Mouse (Mus musculus) hindbrain, embryonic 11.5 days (tissue): ENCODE measurements at regions not wholly inside any gene's neighbourhood (a gene's known extent, or its start where the extent isn't known, plus 50 kb on each side); places are given as distances from the start of the nearest gene placed in this dataset.

Source experiments
- ATAC-seq: fragments of 200-750 bp; cut with Nextera tagmentation; 2 replicates; pipeline ENCODE4 v1.8.0; 2017; ENCODE audit warnings: mild to moderate bottlenecking, moderate TSS enrichment, moderate library complexity; ENCODE audit not compliant: low FRiP score
- DNase-seq: peaks from one replicate; pipeline ENCODE4 v3.0.0-alpha.2; 2015; ENCODE audit warnings: low spot score
- H3K27ac ChIP-seq: fragments of 300-500 bp; sonication (generic); 2 replicates; pipeline ENCODE4 v1.5.1; 2014; ENCODE audit warnings: mild to moderate bottlenecking, low read depth, low read length
- H3K27me3 ChIP-seq: fragments of 300-500 bp; sonication (generic); 2 replicates; pipeline ENCODE4 v1.6.1; 2014; ENCODE audit warnings: mild to moderate bottlenecking, low read length, moderate library complexity, mixed read lengths; ENCODE audit not compliant: control insufficient read depth, insufficient read depth
- H3K36me3 ChIP-seq: fragments of 300-500 bp; sonication (generic); 2 replicates; pipeline ENCODE4 v1.6.1; 2014; ENCODE audit warnings: mild to moderate bottlenecking, low read length, moderate library complexity, mixed read lengths; ENCODE audit not compliant: control insufficient read depth, insufficient read depth
- H3K4me1 ChIP-seq: fragments of 300-500 bp; sonication (generic); replicated peaks from 2 replicates; pipeline ENCODE4 v1.6.1; 2014; ENCODE audit warnings: low read length, mixed read lengths; ENCODE audit not compliant: control insufficient read depth, insufficient read depth
- H3K4me2 ChIP-seq: fragments of 300-500 bp; sonication (generic); replicated peaks from 2 replicates; pipeline ENCODE4 v1.6.1; 2014; ENCODE audit warnings: mild to moderate bottlenecking, low read depth, low read length
- H3K4me3 ChIP-seq: fragments of 300-500 bp; sonication (generic); 2 replicates; pipeline ENCODE4 v1.5.1; 2014; ENCODE audit warnings: low read depth, low read length
- H3K9ac ChIP-seq: fragments of 300-500 bp; sonication (generic); 2 replicates; pipeline ENCODE4 v1.6.1; 2014; ENCODE audit warnings: low read depth, low read length
- H3K9me3 ChIP-seq: fragments of 300-500 bp; sonication (generic); 2 replicates; pipeline ENCODE4 v1.6.1; 2016; ENCODE audit warnings: low read length; ENCODE audit not compliant: control insufficient read depth
- WGBS: fragments of 180-500 bp; shearing (Covaris S2); extraction: QIAGEN DNeasy Blood & Tissue Kit; methylation state at CpG from one replicate; pipeline ENCODE4 v1.1.7; 2014; 5-methylcytosine and 5-hydroxymethylcytosine counted together

- Histone ChIP-seq H3K9ac (no peak overlapping the region), H3K4me1 (no peaks in the 10 kb centered on the region), H3K27me3 (peaks cover 5% of the 10 kb centered on the region; the same call in 1 of the 2 replicates), H3K9me3 (no peaks in the 10 kb centered on the region), H3K27ac (no peak overlapping the region), H3K4me3 (no peak overlapping the region), H3K36me3 (no peaks in the 10 kb centered on the region), H3K4me2 (no peak overlapping the region)
- ATAC-seq: no peak
- 84% methylated on average over 6 of the region's 6 CpGs for WGBS
- DNase-seq: no peak
Observed at GRCm38 (mm10) chrX:99204077-99204476, 68.1 kb downstream of the Efnb1 start.

DNA sequence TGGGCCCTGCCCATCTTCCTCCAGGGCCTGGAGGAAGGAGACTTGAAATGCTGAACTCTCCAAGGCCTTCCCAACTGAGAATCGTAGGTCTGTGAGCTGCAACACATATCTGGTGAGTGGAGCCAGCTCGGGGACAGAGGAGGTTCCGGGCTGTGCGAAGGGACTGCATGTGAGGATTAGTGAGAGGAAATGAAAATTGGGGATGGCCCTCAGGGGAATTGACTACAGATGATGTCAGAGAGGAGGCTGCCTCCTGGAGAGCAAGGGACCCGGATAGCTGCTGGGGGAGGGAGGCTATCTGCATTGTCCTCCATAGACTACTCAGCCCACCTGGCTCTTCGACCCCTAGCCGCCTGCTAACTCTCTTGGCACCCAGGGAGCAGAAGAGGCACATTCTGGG lies 65.2 kb downstream of the Efnb1 start:
- H3K9me3 ChIP-seq: no peaks in the 10 kb centered on the region
- no peak overlapping the region for H3K9ac ChIP-seq
- no peak overlapping the region for H3K27ac ChIP-seq
- H3K4me3 ChIP-seq: no peak overlapping the region
- no peaks in the 10 kb centered on the region for H3K4me1 ChIP-seq
- H3K27me3 ChIP-seq: peaks cover 3% of the 10 kb centered on the region; the same call in 1 of the 2 replicates
- no peak for ATAC-seq
- WGBS: 82% methylated on average over 7 of the region's 7 CpGs
- H3K4me2 ChIP-seq: no peak overlapping the region
- no peak for DNase-seq
- H3K36me3 ChIP-seq: no peaks in the 10 kb centered on the region

- H3K9ac ChIP-seq: 0 out of 2 replicates have a peak overlapping the region, but pooled peaks have one; percentile 24
- no peak overlapping the region for H3K4me2 ChIP-seq
- H3K36me3 ChIP-seq: no peaks in the 10 kb centered on the region
- H3K4me1 ChIP-seq: no peaks in the 10 kb centered on the region
- H3K4me3 ChIP-seq: no peak overlapping the region
- peak overlapping the region; percentile 84 for H3K27ac ChIP-seq
- WGBS: 57% methylated on average over 5 of the region's 5 CpGs
- H3K27me3 ChIP-seq: peaks cover 2% of the 10 kb centered on the region; the same call in 1 of the 2 replicates
- peak; percentile 17 for DNase-seq
- H3K9me3 ChIP-seq: no peaks in the 10 kb centered on the region
- no peak for ATAC-seq
Observed at GRCm38 (mm10) chrX:99199669-99200068, 63.7 kb downstream of the Efnb1 start.

- Histone ChIP-seq H3K4me2 (peak overlapping the region; percentile 24), H3K9ac (peak overlapping the region; percentile 40; the same call in 1 of the 2 replicates), H3K9me3 (no peaks in the 10 kb centered on the region), H3K4me1 (no peaks in the 10 kb centered on the region), H3K27ac (peak overlapping the region; percentile 84), H3K4me3 (no peak overlapping the region), H3K36me3 (no peaks in the 10 kb centered on the region), H3K27me3 (peaks cover 2% of the 10 kb centered on the region; the same call in 1 of the 2 replicates)
- DNase-seq: peak; percentile 75
- peak; percentile 90 for ATAC-seq
- WGBS: 22% methylated on average over 29 of the region's 29 CpGs
Observed at GRCm38 (mm10) chrX:99198961-99199631, 63.2 kb downstream of the Efnb1 start.
